Mouse (Mus musculus) gastrocnemius, postnatal 36 days (tissue): ENCODE data around the gene Tyms. TPM values are rescaled to one million over a fixed set of nuclear protein-coding genes. Genes with fewer than 3 reads are reported as not detected.

Experiments used
- DNase-seq, 2 experiments: peaks; one replicate each; pipeline ENCODE4 v3.0.0; 2022
- intact Hi-C: fragments of 180-260 bp; cut with DNase I; formaldehyde crosslinking; loops from one replicate; pipeline ENCODE4 v1.15.1; 2025
- long read RNA-seq, 2 experiments: library from polyadenylated mRNA; stranded (forward); transcript quantifications; one replicate each; pipeline ENCODE4 v2.0.0; 2021
- total RNA-seq, 2 experiments: library from RNA; stranded (reverse); gene quantifications; 2 replicates each; pipeline ENCODE4 v1.2.3; 2021

Tyms gene
- 1 to 10 TPM; 1.5 to 1.9 TPM for total RNA-seq
- long read RNA-seq, experiment 1, partial matches to known transcripts = 0 of 1 reads
- long read RNA-seq, experiment 1, other reads (novel, unspliced or antisense) = 1 of 1 reads
- long read RNA-seq, experiment 2, partial matches to known transcripts = 0 of 3 reads
- long read RNA-seq, experiment 2, other reads (novel, unspliced or antisense) = 0 of 3 reads

DNA sequence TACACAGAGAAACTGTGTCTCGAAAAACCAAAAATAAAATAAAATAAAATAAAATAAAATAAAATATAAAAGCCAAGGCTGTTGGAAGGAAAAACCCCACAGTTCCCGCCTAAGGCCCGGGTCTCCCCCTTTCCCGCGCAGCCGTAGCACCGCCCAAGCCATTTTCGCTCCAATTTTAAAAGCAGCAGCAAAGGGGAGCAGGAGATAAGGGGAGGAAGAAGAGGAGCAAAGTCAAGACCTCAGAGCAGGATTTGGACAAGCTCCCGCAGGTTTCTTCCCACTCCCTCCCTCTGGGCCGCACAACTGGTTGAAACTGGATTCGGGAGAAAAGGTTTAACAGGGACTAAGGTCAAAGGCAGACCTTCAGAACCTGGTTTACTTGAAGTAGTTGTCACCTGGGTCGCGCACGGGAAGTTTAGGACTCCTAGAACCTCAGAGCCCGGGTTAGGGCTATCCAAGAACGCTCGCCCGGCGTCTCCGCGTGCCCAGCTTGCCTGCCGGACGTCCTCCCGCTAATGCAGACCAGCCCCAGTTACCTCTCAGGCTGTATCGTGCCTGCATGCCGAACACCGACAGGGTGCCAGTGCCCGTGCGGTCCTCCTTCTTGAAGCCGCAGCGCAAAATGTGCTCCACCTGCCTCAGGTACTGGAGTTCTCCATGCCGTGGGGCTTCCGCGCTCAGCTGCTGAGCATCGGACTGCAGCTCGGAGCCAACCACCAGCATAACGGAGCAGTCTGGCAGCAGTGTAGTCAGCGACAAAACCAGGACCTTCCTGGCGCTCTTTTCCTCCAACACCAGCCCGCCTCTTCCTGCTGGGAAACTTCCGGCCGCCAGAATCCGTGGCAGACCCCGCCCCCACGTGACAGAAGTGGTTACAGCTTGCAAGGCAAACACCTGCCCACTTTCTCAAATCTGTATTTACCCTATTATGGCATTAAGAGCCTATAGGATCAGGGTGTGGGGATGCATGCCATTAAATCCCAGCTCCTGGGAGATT is at the start of gene Tyms:
Tyms (minus strand) TSS at position 793 of the 997 bp plus-strand sequence.
- intact Hi-C loops = no loop called here
- peak; percentile 54 to 56 for DNase-seq

DNA sequence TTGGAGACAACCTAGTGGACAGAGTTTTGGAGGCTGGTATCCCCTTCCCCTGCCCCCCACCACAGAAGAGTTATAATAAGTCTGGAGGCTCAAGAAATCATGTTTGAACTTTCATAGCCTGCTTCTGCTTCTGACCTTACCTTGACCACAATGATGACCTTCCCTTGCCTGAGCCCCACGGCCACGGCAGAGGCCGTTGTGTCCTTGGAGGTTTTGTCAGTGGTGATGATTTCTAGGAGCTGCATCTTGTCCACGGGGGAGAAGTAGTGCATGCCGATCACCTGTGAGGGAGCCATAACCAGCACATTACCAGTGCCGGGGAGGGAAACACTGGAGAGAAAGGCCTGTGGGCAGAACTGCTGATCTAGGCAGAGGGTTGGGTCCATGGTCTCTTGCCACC is 49.1 kb upstream of the Tyms start:
- no peak for DNase-seq
- intact Hi-C loops = no loop called here

DNA sequence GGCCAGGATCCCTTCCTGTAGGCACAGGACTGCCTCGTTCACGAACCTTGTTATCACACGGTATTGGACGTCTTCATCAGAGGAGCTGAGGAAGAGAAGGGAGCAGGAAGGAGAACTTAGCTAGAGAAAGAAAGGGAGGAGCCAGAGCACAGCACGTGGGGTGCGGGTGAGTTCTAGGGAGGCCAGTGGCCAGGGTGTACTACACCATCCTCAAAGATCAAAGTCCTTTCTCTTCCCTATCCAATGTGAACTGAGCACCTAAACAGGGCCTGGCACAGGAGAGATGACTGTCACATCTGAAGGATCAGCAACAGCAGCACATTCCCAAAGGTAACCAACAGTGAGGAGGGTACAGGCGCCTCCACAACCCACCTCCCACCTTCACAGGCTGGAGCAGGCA is 46.7 kb upstream of the Tyms start:
- no peak for DNase-seq
- intact Hi-C loops = no loop called here

DNA sequence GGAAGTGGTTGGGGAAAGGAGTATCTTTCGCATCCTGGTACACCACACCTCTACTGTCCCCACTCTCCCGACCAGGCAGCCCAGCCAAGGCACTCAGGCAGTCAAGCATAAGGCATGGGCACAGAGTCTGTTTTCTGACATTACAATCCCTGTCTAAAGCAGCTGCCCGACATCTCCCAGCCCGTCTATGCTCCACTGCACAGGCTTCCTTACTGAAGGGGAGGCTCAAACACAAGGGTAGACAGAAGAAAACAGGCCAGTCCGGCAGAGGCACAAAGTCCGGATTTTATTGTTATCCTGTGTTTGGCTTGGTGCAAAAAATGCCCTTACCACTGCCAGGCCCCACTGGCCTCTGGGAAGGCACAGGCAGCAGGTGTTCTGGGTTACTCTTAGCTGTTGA is 45.7 kb upstream of the Tyms start:
- no peak for DNase-seq
- intact Hi-C loops = no loop called here

DNA sequence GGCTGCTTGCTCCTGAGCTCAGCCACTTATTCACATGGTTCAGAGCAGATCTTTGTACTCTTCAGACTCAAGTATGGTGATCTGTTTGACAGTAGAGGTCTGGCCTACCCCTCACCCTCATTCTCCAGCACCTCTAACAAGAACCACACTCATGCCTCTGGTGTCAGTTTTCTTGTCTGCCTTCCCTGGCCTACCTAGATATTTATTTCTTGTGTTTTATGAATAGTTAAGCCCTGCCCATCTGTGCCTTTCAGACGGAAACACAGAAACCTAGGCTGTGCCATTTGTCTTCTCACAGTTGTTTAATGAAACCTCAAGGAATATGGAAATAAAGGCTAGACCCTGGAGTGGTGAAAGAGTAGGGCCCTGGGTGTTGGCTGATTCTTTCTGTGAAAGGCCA is 44.6 kb upstream of the Tyms start:
- DNase-seq = no peak
- intact Hi-C loops = no loop called here

DNA sequence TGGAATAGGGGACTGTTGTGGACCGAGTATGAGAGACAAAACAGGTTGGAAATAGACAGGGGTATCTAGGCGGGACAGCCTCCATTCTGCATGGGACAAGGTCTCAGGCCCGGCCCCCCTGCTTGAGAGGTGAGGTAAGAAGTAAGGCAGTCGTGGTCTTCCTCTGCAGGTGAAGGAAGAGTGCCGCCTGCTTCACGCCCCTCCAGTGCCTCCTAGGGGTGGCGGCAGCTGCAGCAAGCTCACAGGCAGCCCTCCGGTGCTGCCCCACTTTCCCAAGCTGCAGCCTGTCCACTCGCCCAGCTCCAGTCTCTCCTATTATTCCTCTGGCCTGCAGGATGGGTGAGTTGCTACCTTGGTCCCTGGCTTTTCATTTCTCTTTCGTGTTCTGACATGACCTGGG is 42.3 kb upstream of the Tyms start:
- intact Hi-C loops = no loop called here
- DNase-seq = no peak

DNA sequence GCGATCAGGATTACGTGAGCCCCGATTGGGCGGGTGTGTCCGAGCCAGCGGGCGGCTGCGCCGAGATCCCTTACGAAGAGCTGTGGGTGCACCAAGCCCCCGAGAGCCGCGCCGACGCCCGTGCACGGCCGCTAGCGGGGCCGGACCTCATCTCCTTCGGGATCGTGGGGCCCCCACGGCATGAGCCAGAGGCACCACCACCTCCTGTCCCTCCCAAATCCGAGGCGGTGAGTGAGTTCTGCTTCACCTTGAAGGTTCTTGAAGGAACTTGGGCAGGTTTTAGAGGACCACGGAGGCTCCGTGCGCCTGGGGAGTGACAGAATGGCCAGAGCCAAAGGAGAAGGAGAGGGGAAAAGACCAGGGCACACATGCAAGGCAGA is 41.3 kb upstream of the Tyms start:
- intact Hi-C loops = no loop called here
- no peak for DNase-seq

DNA sequence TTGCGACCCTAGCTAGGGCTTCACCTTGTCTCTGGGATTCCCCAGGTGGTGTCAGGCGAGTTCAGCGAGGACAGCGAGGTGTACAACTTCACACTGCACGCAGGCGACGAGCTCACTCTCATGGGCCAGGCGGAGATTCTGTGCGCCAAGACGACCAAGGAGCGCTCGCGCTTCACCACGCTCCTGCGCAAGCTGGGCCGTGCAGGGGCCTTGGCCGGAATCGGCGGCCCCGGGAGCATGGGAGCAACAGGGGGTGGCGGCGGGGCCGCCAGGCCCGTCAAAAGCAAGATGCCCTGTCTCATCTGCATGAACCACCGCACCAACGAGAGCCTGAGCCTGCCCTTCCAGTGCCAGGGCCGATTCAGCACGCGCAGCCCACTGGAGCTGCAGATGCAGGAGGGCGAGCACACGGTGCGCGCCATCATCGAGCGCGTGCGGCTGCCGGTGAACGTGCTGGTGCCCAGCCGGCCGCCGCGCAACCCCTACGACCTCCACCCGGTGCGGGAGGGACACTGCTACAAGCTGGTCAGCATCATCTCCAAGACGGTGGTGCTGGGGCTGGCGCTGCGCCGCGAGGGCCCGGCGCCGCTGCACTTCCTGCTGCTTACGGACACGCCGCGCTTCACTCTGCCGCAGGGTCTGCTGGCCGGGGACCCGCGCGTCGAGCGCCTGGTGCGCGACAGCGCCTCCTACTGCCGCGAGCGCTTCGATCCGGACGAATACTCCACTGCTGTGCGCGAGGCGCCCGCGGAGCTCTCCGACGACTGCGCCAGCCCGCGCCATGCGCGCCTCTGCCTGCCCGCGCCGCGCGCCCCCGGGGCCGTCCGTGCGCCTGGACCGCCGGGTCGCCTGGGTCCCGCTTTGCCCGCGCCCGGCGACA is 40.7 kb upstream of the Tyms start:
- intact Hi-C loops = no loop called here
- DNase-seq = peak; percentile 28 to 45

DNA sequence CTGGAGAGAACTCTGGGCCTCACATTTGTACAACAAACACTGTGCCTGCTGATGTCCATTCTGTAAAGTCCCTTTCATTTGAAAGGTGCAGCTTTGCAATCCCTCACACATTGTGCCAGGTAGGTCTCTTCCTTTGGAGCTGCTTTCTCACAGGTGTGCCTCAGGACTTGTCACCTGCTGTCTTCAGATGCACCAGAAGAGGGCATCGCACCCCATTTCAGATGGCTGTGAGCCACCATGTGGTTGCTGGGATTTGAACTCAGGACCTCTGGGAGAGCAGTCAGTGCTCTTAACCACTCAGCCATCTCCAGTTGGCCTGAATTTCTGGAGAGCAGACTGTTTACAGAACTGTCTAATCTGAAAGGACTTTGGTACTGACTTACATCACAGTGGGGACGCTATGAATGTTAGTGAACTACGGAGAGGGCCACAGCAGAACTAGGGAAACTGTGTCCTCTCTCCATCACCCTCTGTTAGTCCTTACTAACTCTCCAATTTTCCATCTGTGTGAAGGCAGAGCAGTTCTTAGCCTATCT is 39.2 kb upstream of the Tyms start:
- intact Hi-C loops = no loop called here
- no peak for DNase-seq

DNA sequence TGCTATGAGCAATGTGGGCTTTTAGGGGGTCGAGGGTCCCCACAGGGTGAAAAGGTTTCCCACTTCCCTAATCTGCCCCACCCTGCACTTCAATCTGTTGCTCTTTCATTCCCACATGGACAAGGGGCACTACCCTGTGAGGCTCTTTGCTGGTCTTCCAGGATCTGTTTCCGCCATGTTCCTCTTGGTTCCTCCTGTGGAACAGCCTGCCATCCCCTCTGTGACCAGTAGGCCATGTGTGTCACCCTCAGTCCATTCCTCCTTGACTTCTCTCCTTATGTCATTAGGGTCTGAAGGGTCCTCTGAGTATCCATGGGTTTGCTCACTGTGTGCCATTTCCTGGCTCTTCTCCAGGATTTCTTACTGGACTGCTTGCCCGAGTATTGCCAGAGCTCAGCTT is 38.4 kb upstream of the Tyms start:
- intact Hi-C loops = no loop called here
- no peak for DNase-seq

DNA sequence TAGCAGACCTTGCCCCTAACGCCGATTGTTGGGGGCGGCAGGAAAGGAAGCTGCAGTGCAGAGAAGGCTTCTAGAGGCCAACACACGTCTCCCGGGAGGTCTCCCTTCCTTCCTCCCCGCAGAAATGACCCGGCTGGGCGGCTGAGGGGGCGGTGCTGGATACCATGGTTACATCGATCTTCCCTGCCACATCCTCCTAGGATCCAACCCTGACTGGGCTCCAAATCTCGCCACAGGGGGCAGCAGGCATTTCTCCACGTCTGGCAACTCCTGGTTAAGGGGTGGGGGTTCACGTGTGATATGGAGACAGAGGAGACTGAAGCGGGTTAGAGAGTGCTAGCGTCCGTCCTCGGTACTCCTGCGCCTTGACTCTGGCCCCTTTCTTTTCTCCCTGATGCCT is 37.7 kb upstream of the Tyms start:
- intact Hi-C loops = no loop called here
- peak in 1 of 2 experiments; percentile 14 for DNase-seq

DNA sequence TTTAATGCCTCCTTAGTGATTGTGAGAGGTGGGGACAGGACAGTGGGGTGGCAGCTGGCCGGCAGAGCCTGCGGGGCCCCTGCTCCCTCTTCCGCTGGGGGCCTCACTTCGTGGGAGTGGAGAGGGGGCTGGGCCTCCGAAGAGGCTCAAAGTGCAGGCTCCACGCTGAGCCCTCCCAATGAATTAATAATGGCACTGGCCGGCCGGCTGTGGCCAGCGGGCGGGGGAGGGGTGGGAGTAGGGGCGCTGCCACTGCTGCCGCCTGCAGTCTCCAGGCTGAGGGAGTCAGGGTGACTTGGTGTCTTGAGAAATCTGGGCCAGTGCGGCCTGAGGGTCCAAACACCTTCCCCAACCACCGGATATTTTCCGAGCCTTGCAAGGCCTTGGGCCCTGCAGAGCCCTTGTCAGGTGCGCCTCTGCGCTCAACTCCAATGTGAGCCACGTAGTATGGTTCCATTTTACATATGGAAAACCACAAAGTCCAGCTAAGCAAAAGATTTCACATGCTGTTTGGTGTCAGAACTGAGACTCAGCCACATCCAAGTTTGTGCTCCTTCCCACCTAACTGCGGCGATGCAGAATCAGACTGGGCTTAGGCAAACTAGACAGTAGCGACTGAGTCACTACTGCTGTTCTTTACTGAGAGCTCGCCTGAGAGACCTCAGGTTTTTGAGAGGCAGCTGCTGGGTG is 37.1 kb upstream of the Tyms start:
- intact Hi-C loops = no loop called here
- no peak for DNase-seq

DNA sequence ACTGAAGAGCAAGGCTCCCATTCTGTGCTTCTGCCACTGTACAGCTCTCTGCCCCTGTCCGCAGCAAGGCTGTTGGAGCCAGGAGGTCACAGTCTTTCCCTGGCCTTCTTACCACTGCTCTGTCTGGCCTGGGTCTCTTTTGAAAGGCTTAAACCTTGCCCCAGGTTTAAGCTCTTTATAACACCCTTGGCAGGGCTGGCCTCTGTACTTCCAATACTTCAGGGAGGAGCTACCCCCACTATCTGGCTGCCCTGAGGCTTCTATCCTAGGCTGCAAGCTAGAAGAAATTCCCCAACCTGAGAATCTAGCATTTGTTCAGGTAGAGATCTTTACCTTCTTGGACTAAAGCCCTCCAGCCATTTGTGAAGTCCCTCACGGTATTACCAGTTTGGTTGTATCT is 36.5 kb upstream of the Tyms start:
- intact Hi-C loops = no loop called here
- no peak for DNase-seq

DNA sequence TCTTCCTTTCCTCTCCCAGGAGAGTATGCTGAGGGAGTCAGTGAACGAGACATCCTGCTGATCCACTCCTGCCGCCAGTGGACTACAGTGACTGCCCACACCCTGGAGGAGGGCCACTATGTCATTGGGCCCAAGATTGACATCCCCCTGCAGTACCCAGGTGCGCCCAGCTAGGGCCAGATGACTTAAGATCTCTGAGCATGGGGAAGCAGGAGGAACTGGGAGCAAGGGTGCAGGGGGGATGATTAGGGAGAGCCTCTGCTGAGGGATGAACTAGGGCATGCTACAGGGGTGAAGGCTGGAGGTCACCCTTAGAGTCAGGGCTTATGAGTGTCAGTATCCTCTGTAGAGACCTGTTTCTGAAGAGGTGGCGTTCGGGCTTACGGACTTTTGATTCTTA is 34.8 kb upstream of the Tyms start:
- no peak for DNase-seq
- intact Hi-C loops = no loop called here

DNA sequence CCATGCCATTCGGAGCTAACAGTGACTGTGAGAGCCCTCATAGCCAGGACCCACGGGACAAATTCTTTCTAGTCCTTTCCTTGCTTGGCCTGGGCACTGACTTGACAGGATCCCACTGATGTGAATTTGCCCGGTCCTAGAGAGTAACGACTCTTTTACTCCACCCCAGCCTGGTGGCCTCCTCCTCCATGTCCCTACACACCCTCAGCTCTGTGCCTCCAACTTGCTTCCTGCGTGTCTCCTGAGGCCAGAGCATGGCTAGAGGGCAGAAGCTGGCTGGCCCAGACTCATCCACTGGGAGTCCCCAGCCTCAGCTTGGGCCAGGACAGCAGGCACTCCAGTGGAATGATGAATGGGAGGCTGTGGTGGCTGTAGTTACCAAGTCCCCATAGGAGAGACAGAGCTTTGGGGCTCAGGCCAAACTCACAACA is 34.2 kb upstream of the Tyms start:
- intact Hi-C loops = no loop called here
- DNase-seq = no peak

DNA sequence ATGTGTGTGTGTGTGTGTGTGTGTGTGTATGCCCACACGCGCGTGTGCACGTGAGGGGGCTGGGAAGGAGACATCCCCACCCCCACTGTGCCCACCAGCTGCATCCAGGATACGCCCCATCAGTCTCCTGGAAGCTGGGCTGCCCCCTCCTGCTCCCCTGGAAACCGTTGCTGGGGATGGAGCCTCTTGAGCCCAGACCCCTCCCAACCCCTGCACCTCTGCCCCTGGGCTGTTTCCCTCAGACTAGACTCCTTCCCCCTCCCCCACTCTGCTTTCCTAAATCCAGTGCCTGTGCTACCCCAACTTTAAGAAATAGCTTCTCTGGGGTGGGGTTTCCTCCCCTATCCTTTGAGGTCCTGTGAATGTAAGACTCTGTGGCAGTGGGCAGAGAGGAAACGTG is 33.8 kb upstream of the Tyms start:
- intact Hi-C loops = no loop called here
- no peak for DNase-seq

DNA sequence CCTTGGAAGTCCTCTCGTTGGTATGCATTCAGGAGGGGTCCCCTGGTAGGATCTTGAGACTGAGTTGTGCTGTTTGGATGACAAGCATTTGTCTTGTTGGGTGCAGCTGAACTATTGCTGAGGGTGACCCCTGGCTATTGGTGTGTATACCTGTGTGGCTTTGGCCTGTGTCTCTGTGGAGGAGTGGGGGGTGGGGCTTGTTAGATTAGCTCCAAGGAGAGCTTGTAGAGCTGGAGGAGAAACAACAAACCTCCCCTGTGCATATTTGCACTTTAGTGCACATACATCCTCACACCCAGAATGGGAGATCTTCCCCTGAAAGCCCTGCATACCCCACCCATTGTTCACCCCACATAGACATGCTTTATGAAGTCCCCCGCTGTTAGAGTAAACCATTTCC is 33.3 kb upstream of the Tyms start:
- no peak for DNase-seq
- intact Hi-C loops = no loop called here

DNA sequence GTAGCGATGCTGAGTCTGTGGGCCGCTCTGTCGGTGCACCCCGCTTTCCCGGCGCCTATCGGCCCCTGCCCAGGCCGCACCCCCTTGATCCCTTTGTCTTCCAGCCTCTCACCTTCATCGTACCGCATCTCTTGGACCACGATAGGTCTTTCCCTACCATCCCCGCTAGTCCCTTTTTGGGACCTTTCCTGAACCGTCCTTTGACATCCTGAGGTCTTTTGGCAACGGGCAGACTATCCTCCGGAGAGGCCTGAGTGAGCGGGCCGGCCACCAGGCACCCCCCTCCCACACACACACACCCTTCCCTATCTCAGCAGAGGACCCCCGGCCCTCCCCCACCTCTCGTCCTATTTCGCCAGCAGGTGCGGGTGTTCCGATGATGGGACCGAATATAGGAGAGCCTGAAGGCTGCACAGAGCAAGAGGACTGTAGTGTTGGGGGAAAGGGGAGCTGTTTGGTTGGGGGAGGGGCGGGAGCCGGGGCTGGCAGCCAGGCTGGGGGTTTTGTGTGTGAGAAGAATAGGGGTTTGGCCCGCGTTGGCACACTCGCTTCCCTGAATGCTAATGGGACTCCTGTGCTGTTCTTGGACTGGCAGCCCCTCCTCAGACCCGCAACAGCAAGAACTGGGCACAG is 32.4 kb upstream of the Tyms start, which contains the start of gene 3110082J24Rik:
3110082J24Rik (minus strand) TSS at position 419 of the 633 bp plus-strand sequence.
- intact Hi-C loops = no loop called here
- no peak for DNase-seq

DNA sequence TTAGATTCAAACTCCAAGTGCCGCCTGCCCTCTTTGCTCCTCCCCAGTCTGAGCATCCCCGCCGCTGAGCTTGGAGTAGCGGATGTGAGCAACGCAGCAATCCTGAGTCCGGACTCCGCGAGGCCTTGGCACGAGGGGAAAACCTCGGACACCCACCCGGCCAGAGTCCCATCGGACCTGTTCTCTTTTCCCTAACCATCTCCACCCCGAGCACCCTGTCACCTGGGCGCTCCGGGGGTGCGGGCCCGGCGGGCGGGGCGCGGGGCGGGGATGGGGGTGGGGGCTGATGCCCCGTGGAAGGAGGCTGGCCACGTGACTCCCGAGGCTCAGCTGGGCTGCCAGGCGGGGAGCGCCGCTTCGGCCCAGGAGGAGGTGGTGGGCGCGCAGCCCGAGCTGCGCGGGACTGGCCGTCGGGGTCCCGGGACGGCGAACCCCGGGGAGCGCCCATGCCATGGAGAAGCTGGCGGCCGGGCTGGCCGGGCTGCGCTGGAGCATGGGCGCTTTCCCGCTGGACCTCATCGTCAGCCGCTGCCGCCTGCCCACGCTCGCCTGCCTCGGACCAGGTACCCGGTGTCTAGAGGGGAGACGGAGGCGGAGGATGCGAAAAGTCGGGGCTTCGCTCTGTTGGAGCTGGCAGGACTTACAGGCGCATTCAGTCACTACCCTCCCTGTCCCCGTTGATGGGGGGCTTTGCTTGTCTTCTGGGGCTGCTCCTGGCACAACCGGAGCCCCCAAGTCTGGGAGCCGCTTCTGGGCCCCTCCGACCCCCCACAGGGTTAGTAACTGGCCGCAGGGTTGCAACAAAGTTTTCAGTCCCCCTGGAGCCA is 31.6 kb upstream of the Tyms start, which contains the start of gene Garem2:
Garem2 (plus strand) TSS at position 321 of the 827 bp plus-strand sequence.
- intact Hi-C loops = no loop called here
- no peak for DNase-seq
